Mouse (Mus musculus) liver, embryonic 13.5 days (tissue): Measurements from ENCODE around the gene Art4. TPM values are rescaled to one million over a fixed set of nuclear protein-coding genes. Genes with fewer than 3 reads are reported as not detected.

ENCODE experiments used
- ATAC-seq: fragments of 200-750 bp; cut with Nextera tagmentation; 2 replicates; pipeline ENCODE4 v1.8.0; 2017; ENCODE audit warnings: low read depth, mild to moderate bottlenecking, moderate number of reproducible peaks, moderate library complexity
- DNase-seq: peaks from one replicate; pipeline ENCODE4 v3.0.0; 2022
- H3K27ac ChIP-seq: fragments of 300-500 bp; sonication (generic); 2 replicates; pipeline ENCODE4 v1.5.1; 2015; ENCODE audit warnings: moderate library complexity, mild to moderate bottlenecking, inconsistent platforms
- H3K27me3 ChIP-seq: fragments of 300-500 bp; sonication (generic); 2 replicates; pipeline ENCODE4 v1.6.1; 2015; ENCODE audit warnings: mild to moderate bottlenecking, inconsistent platforms
- H3K36me3 ChIP-seq: fragments of 300-500 bp; sonication (generic); 2 replicates; pipeline ENCODE4 v1.6.1; 2015; ENCODE audit warnings: mild to moderate bottlenecking, inconsistent platforms
- H3K4me1 ChIP-seq: fragments of 300-500 bp; sonication (generic); replicated peaks from 2 replicates; pipeline ENCODE4 v1.6.1; 2015; ENCODE audit warnings: inconsistent platforms
- H3K4me2 ChIP-seq: fragments of 300-500 bp; sonication (generic); 2 replicates; pipeline ENCODE4 v1.6.1; 2015; ENCODE audit warnings: inconsistent platforms, mild to moderate bottlenecking, moderate library complexity
- H3K4me3 ChIP-seq: fragments of 300-500 bp; sonication (generic); replicated peaks from 2 replicates; pipeline ENCODE4 v1.5.1; 2015; ENCODE audit warnings: mild to moderate bottlenecking, inconsistent platforms
- H3K9ac ChIP-seq: fragments of 300-500 bp; sonication (generic); 2 replicates; pipeline ENCODE4 v1.6.1; 2015; ENCODE audit warnings: mild to moderate bottlenecking, inconsistent platforms
- H3K9me3 ChIP-seq: fragments of 300-500 bp; sonication (generic); replicated peaks from 2 replicates; pipeline ENCODE4 v1.6.1; 2016; ENCODE audit warnings: inconsistent platforms
- WGBS: fragments of 180-500 bp; shearing (Covaris S2); methylation state at CpG from one replicate; pipeline ENCODE4 v1.1.7; 2015; ENCODE audit not compliant: insufficient replicate concordance; 5-methylcytosine and 5-hydroxymethylcytosine counted together
- polyA plus RNA-seq: library from polyadenylated mRNA; unstranded; fragments of >200 nt; fragmentation: Nextera tagmentation; extraction: Ambion mirVana; gene quantifications from 2 replicates; pipeline ENCODE4 v1.2.1, GENCODE M21; 2015

Art4 gene
- polyA plus RNA-seq, 1 experiment from 2014 or later: 28.8 TPM

DNA sequence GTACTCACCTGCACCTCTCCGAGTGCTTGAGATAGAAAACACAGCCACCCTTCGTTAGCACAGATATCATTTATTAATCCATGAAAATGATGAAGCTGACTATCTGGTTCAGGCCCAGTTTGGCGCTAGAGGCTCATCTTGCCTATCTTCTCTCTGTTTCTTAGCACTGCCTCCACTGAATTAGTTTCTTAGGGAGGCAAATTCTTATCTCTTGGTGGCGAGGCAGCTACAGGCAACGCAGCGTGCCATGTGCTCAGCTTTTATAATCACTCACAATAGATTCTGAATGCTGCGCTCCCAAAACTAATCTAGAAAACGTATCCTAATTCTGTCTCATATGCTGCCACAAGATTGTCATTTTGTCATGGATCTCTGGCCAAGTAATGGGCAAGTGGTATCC lies 9.1 kb downstream of the Art4 start:
- peaks cover 62% of the 10 kb centered on the region for H3K4me1 ChIP-seq

DNA sequence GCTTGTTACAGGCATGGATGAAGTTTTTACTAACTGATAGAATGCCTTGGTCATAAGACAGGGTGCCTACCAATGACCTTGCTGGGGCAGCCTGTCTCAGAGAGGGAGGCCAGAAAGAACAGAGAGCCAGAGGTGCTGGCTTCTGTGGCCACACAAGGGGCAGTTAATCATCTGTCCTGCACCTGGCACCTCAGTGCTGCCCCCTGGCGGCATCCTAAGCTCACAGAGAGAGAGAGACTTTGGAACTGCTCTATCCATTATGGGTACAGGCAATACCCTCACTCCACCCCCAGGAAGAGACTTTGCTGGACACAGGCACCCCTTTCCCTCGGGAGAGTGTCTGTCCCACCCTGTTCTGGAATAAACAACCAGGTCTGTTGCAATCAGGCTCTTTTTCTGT lies 9.7 kb downstream of the Art4 start:
- peak overlapping the region; percentile 31; the same call in 1 of the 2 replicates for H3K9ac ChIP-seq
- WGBS: 20% methylated on average over 2 of the region's 2 CpGs
- peak overlapping the region; percentile 15 for H3K4me3 ChIP-seq
- H3K9me3 ChIP-seq: no peaks in the 10 kb centered on the region
- DNase-seq (peak; percentile 70), ATAC-seq (peak; percentile 74)
- no peaks in the 10 kb centered on the region for H3K27me3 ChIP-seq
- H3K4me1 ChIP-seq: peaks cover 56% of the 10 kb centered on the region
- H3K27ac ChIP-seq: peak overlapping the region; percentile 75
- H3K36me3 ChIP-seq: peaks cover 71% of the 10 kb centered on the region
- peak overlapping the region; percentile 39 for H3K4me2 ChIP-seq

More for the DNA sequence above, 9.1 kb downstream of the Art4 start:
- Histone ChIP-seq H3K27ac (peak overlapping the region; percentile 75), H3K36me3 (peaks cover 77% of the 10 kb centered on the region), H3K9me3 (no peaks in the 10 kb centered on the region), H3K9ac (peak overlapping the region; percentile 31), H3K27me3 (no peaks in the 10 kb centered on the region), H3K4me2 (peak overlapping the region; percentile 39), H3K4me3 (peak overlapping the region; percentile 15)
- no peak for DNase-seq
- ATAC-seq: peak; percentile 75
- 30% methylated on average over 8 of the region's 8 CpGs for WGBS

GRCm38 (mm10) chr6:136847267-136847666 lies 10.3 kb downstream of the Art4 start:
- H3K4me3 ChIP-seq: no peak overlapping the region

DNA sequence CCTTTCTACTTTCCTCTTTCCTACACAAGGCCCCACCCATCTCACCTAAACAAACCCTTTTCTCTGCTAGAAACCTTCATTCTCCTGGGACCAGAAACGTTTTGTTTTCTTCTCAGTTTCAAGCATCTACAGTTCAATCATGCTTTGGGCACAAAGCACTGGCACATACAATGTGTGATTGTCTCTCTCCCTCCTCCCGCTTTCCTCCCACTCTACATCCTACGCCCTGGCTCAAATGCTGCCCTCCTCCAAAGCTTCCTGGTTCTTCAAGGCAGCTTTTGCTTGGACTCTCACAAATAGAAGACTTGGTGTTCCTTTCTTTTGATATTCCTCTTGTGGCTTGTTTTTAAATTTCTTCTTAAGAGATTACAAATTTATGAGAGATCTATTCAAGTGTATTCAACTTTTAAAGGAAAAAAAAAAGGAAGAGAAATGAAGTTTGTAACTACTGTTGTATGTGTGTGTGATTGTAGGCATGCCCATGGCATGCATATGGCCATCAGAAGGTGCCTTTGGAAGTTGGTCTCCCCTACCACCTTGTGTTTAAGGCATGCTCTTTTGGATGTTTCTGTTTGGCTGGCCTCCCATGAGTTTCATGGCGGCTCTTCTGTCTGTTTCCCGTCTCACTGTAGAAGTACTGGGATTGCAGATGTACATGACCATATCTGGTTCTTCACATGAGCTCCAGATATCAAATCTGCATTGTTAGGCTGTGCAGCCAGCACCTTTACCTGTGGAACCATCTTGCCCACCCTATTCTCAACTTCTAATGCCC lies 11.6 kb downstream of the Art4 start:
- no peak overlapping the region for H3K4me3 ChIP-seq
- H3K4me1 ChIP-seq: peaks cover 40% of the 10 kb centered on the region
- no peak for DNase-seq
- 81% methylated on average over 5 of the region's 5 CpGs for WGBS
- H3K36me3 ChIP-seq: peaks cover 52% of the 10 kb centered on the region
- ATAC-seq: no peak
- H3K9ac ChIP-seq: no peak overlapping the region
- H3K9me3 ChIP-seq: no peaks in the 10 kb centered on the region
- H3K4me2 ChIP-seq: no peak overlapping the region
- no peaks in the 10 kb centered on the region for H3K27me3 ChIP-seq
- H3K27ac ChIP-seq: no peak overlapping the region

More at GRCm38 (mm10) chr6:136847267-136847666, 10.3 kb downstream of the Art4 start:
- Histone ChIP-seq H3K4me1 (peaks cover 53% of the 10 kb centered on the region), H3K27ac (no peak overlapping the region), H3K27me3 (no peaks in the 10 kb centered on the region), H3K4me2 (no peak overlapping the region), H3K9ac (no peak overlapping the region), H3K9me3 (no peaks in the 10 kb centered on the region), H3K36me3 (peaks cover 66% of the 10 kb centered on the region)
- WGBS: 88% methylated on average over 3 of the region's 3 CpGs
- ATAC-seq (no peak), DNase-seq (no peak)

GRCm38 (mm10) chr6:136844903-136845302 lies 12.6 kb downstream of the Art4 start:
- 72% methylated on average over 2 of the region's 2 CpGs for WGBS
- H3K27me3 ChIP-seq: no peaks in the 10 kb centered on the region
- ATAC-seq: no peak
- no peak overlapping the region for H3K4me2 ChIP-seq
- H3K4me3 ChIP-seq: no peak overlapping the region
- H3K4me1 ChIP-seq: peaks cover 30% of the 10 kb centered on the region
- no peak overlapping the region for H3K9ac ChIP-seq
- peaks cover 42% of the 10 kb centered on the region for H3K36me3 ChIP-seq
- no peak overlapping the region for H3K27ac ChIP-seq
- no peak for DNase-seq
- H3K9me3 ChIP-seq: no peaks in the 10 kb centered on the region

DNA sequence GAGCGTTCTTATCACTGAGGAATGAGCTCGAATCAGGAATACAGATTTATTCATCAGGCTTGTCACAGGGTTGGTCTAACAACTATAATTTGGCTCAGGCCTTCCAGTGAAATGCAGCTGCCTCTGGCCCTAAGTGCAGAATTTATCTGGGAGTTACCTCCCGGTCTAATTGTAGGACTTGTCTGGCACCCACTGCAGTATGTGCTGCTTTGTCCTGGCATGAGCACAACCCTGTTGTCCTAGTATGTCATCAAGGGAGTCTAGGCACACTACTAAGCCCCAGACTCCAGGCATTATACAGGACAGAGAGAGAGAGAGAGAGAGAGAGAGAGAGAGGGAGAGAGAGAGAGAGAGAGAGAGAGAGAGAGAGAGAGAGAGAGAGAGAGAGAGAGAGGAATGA lies 20.2 kb downstream of the Art4 start:
- H3K4me1 ChIP-seq: peaks cover 4% of the 10 kb centered on the region; the same call in 1 of the 2 replicates
- no peak overlapping the region for H3K27ac ChIP-seq
- H3K4me3 ChIP-seq: no peak overlapping the region
- no peak overlapping the region for H3K4me2 ChIP-seq
- H3K9me3 ChIP-seq: no peaks in the 10 kb centered on the region
- H3K27me3 ChIP-seq: peaks cover 7% of the 10 kb centered on the region; the same call in 1 of the 2 replicates
- no peak overlapping the region for H3K9ac ChIP-seq
- H3K36me3 ChIP-seq: no peaks in the 10 kb centered on the region
- 60% methylated on average over 3 of the region's 3 CpGs for WGBS
- ATAC-seq (no peak), DNase-seq (no peak)

DNA sequence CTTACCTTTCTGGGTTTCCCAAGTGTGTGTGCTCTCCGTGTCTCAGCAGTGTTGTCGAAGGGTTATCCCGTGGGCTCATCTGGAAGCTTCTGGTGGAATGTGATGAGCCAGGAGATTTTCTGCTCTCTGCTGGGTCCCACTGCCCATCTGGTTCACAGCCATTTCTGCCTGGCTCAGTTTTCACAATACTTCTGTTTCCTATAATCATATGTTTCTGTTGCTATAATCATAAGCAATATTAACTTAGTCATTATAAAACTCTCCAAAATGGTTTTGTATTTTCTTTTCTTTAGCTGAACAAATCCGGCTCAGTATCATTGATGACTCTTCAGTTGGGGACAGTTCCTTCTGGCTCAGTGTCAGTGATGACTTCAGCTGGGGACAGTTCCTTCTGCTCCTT lies 22.2 kb downstream of the Art4 start, which contains the start of gene Smco3:
Gene Smco3, minus strand, starts transcription at position 101 of the 400 bp plus-strand sequence.
- no peak for DNase-seq
- peaks cover 7% of the 10 kb centered on the region; the same call in 1 of the 2 replicates for H3K27me3 ChIP-seq
- H3K9me3 ChIP-seq: no peaks in the 10 kb centered on the region
- H3K4me1 ChIP-seq: peaks cover 4% of the 10 kb centered on the region; the same call in 1 of the 2 replicates
- WGBS: 50% methylated on average over 4 of the region's 4 CpGs
- H3K4me2 ChIP-seq: no peak within 1 kb of the TSS
- no peak within 1 kb of the TSS for H3K27ac ChIP-seq
- no peak within 1 kb of the TSS for H3K4me3 ChIP-seq
- no peak for ATAC-seq
- H3K9ac ChIP-seq: no peak within 1 kb of the TSS
- no peaks in the 10 kb centered on the region for H3K36me3 ChIP-seq

GRCm38 (mm10) chr6:136831712-136832111 lies 25.8 kb downstream of the Art4 start:
- Histone ChIP-seq H3K4me2 (no peak overlapping the region), H3K9ac (no peak overlapping the region), H3K27me3 (peaks cover 2% of the 10 kb centered on the region; the same call in 1 of the 2 replicates), H3K4me3 (no peak overlapping the region), H3K36me3 (no peaks in the 10 kb centered on the region), H3K9me3 (no peaks in the 10 kb centered on the region), H3K4me1 (peaks cover 11% of the 10 kb centered on the region), H3K27ac (no peak overlapping the region; the same call in 1 of the 2 replicates)
- DNase-seq (no peak), ATAC-seq (no peak)
- WGBS: 29% methylated on average over 5 of the region's 5 CpGs

DNA sequence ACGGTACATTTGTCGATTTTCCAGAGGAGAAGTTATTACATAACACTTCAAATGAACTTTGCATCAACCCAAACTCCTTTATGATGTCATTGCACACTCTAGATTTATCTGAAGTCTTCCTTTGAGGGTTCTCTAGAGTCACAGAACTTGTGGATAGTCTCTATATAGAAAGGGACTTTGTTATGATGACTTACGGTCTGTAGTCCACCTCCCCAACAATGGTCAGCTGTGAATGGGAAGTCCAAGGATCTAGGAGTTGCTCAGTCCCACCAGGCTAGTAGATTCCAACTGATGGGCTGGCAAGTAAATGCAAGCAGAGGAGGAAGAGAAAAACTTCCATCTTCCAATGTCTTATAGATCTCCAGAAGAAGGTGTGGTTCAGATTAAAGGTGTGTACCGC lies 28.9 kb downstream of the Art4 start:
- H3K36me3 ChIP-seq: peaks cover 20% of the 10 kb centered on the region
- H3K4me2 ChIP-seq: peak overlapping the region; percentile 70
- peak overlapping the region; percentile 89 for H3K4me3 ChIP-seq
- H3K9ac ChIP-seq: peak overlapping the region; percentile 62
- WGBS: 29% methylated on average over 4 of the region's 4 CpGs
- no peak overlapping the region for H3K27ac ChIP-seq
- peaks cover 16% of the 10 kb centered on the region for H3K4me1 ChIP-seq
- no peak for DNase-seq
- no peaks in the 10 kb centered on the region for H3K9me3 ChIP-seq
- no peak for ATAC-seq
- no peaks in the 10 kb centered on the region for H3K27me3 ChIP-seq

DNA sequence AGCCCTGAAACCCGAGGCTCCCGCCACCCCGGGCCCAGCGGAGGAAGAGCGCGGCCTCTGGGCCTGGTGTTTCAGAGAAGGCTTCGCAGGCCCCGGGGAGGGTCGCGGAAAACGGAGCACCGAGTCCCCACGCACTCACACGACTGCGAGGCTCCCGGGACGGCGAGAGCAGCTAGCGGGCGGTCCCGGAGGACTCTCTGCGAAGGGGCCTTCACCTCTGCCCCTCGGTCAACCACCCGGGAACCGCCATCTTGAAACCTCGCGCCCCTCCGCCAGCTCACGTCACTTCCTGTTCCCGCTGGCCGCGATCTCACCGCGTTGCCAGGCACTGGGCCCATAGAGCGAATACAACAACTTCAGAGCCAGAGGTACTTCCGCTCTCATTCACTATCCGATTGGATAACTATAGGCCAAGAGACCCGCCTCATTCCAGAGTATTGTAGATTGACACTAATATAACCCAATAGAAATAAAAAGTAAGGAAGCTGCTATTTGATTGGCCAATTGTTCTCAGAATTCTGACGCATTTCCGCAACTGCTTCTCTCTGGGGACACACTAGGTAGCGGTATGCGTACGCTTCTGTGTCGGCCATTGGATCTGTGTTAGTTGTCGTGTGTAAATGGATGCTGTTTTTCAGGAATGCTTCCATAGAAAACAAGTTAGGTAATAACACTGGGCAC lies 29.5 kb downstream of the Art4 start, which contains the start of gene Wbp11:
Gene Wbp11, minus strand, starts transcription at position 353 of the 681 bp plus-strand sequence.
- DNase-seq: peak; percentile 92
- ATAC-seq: peak; percentile 100
- Histone ChIP-seq H3K4me2 (peak within 1 kb of the TSS; percentile 81), H3K27me3 (no peaks in the 10 kb centered on the region), H3K4me3 (peak within 1 kb of the TSS; percentile 89), H3K4me1 (peaks cover 16% of the 10 kb centered on the region), H3K27ac (peak within 1 kb of the TSS; percentile 85), H3K9ac (peak within 1 kb of the TSS; percentile 97), H3K9me3 (no peaks in the 10 kb centered on the region), H3K36me3 (peaks cover 23% of the 10 kb centered on the region)
- WGBS: under 1% methylated on average over 45 of the region's 45 CpGs

DNA sequence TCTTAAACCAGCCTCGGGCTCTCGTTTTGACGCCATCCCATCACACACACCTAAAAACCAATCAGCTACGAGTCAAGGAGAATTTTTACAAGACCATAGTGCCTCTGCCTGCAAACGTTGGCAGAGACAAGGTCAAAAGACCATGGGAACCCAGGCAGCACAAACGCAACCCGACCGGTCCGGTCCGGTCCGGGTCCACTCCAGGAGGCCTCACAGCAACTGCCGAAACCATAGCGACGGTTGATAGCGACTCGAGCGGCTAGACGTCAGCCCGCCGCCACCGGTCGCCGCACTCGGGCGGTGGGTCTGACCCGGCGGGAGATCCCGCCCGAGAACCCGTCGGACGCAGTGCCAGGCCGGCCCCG lies 30.0 kb downstream of the Art4 start, which contains the start of gene BC049715:
Gene BC049715, plus strand, starts transcription at position 111 of the 365 bp plus-strand sequence.
- peak within 1 kb of the TSS; percentile 97 for H3K9ac ChIP-seq
- H3K36me3 ChIP-seq: peaks cover 28% of the 10 kb centered on the region
- no peak for DNase-seq
- under 1% methylated on average over 34 of the region's 34 CpGs for WGBS
- H3K4me3 ChIP-seq: peak within 1 kb of the TSS; percentile 89
- peak within 1 kb of the TSS; percentile 85 for H3K27ac ChIP-seq
- peaks cover 16% of the 10 kb centered on the region for H3K4me1 ChIP-seq
- no peaks in the 10 kb centered on the region for H3K27me3 ChIP-seq
- no peaks in the 10 kb centered on the region for H3K9me3 ChIP-seq
- peak within 1 kb of the TSS; percentile 81 for H3K4me2 ChIP-seq
- ATAC-seq: no peak; the same call in 1 of the 2 replicates
